ENCODE assay signal across 18 mouse cellular contexts in the genomic region with DNA sequence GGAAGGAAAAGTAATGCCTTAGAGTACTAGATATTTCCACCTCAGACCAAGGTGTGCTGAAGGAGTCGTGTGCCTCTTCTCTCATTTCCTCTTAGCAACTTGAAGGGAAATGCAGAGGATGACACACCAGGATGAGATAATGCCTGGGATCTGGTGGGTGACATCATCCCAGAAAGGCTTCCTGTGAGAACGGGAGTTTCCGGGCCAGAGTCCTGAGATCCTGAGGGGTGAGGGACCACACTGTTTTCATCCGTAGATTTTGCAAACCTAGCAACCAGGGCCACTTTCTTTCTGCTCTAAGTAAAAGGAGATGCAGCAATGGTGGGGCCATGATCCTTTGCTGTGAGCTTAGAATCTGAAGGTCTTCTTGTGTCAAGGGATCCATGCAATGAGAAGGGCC.
A peak's percentile ranks its signal among the peaks of the same experiment; 100 is the strongest.
DNase-seq lines count a peak whose midpoint lies in the region; ATAC-seq and TF ChIP-seq lines count a peak whose summit lies in the region.
"Had no signal": no experiment of that assay in that cellular context is flagged by ENCODE, and none has a peak within 500 bp of the region (broad histone marks: within the 10 kb centered on the region; RNA-seq: fewer than 3 reads in every experiment).

No protein-coding gene starts in this region.

- no peak overlapping the region for H3K4me2 ChIP-seq in heart, embryonic 12.5 days
- H3K4me2 ChIP-seq in liver, postnatal 0 days (ENCODE audit: low read depth, low read length), result no peak overlapping the region
- no peak overlapping the region for H3K4me2 ChIP-seq in lung, postnatal 0 days (replicated peaks; ENCODE audit: low read depth, low read length)
- peak overlapping the region; percentile 28 for H3K4me2 ChIP-seq in myocyte (ENCODE audit: low read depth)
- H3K4me2 ChIP-seq: embryonic facial prominence, embryonic 15.5 days; forebrain, embryonic 12.5 days; hindbrain, embryonic 12.5 days; limb, embryonic 12.5 days; midbrain, embryonic 13.5 days had no signal

- intact Hi-C loops in heart, postnatal 10 days (cut with DNase I), result loop anchor here (5.0 kb wide), 2 partner anchors 38 to 113 kb away; no protein-coding TSS in a partner anchor

- no peaks in the 10 kb centered on the region for H3K27me3 ChIP-seq in heart, embryonic 12.5 days (replicated peaks)
- no peaks in the 10 kb centered on the region for H3K27me3 ChIP-seq in liver, postnatal 0 days (ENCODE audit: insufficient read depth, low read length)
- H3K27me3 ChIP-seq in lung, postnatal 0 days (replicated peaks; ENCODE audit: insufficient read depth, low read length), result no peaks in the 10 kb centered on the region
- no peaks in the 10 kb centered on the region for H3K27me3 ChIP-seq in myocyte (ENCODE audit: control insufficient read depth, insufficient read depth, insufficient read length)
- no peaks in the 10 kb centered on the region for H3K27me3 ChIP-seq in forebrain, embryonic 10.5 days (ENCODE audit: poor library complexity, severe bottlenecking)
- H3K27me3 ChIP-seq: embryonic facial prominence, embryonic 15.5 days; forebrain, embryonic 12.5 days; hindbrain, embryonic 12.5 days; limb, embryonic 12.5 days; midbrain, embryonic 13.5 days had no signal

- peaks cover 13% of the 10 kb centered on the region for H3K4me1 ChIP-seq in heart, embryonic 12.5 days (replicated peaks)
- peaks cover 10% of the 10 kb centered on the region for H3K4me1 ChIP-seq in liver, postnatal 0 days (ENCODE audit: insufficient read depth)
- H3K4me1 ChIP-seq in lung, postnatal 0 days (ENCODE audit: insufficient read depth, low read depth, low read length), result no peaks in the 10 kb centered on the region
- no peaks in the 10 kb centered on the region; the same call in 1 of the 2 replicates for H3K4me1 ChIP-seq in forebrain, embryonic 10.5 days
- H3K4me1 ChIP-seq: embryonic facial prominence, embryonic 15.5 days; forebrain, embryonic 12.5 days; hindbrain, embryonic 12.5 days; midbrain, embryonic 13.5 days had no signal

- H3K79me2 ChIP-seq in myocyte (ENCODE audit: control insufficient read depth, insufficient read depth), result no peaks in the 10 kb centered on the region

- H3K27ac ChIP-seq in heart, embryonic 12.5 days (ENCODE audit: poor library complexity, severe bottlenecking), result no peak overlapping the region
- peak overlapping the region; percentile 84 for H3K27ac ChIP-seq in liver, postnatal 0 days (ENCODE audit: low read depth)
- H3K27ac ChIP-seq in lung, postnatal 0 days (ENCODE audit: low read length), result peak overlapping the region; percentile 77; the same call in 1 of the 2 replicates
- H3K27ac ChIP-seq in forebrain, embryonic 10.5 days, result no peak overlapping the region
- H3K27ac ChIP-seq: embryonic facial prominence, embryonic 15.5 days; forebrain, embryonic 12.5 days; heart, embryonic 10.5 days; hindbrain, embryonic 12.5 days; limb, embryonic 12.5 days; midbrain, embryonic 13.5 days had no signal

- H3K9ac ChIP-seq in heart, embryonic 12.5 days, result no peak overlapping the region
- H3K9ac ChIP-seq in liver, postnatal 0 days (replicated peaks), result no peak overlapping the region
- H3K9ac ChIP-seq in lung, postnatal 0 days (replicated peaks; ENCODE audit: low read depth), result no peak overlapping the region
- H3K9ac ChIP-seq: embryonic facial prominence, embryonic 15.5 days; forebrain, embryonic 12.5 days; hindbrain, embryonic 12.5 days; limb, embryonic 12.5 days; midbrain, embryonic 13.5 days had no signal

- WGBS in heart, embryonic 12.5 days, result 38% methylated on average over 4 of the region's 4 CpGs
- WGBS in liver, postnatal 0 days (ENCODE audit: insufficient replicate concordance), result 44% methylated on average over 4 of the region's 4 CpGs
- 48% methylated on average over 4 of the region's 4 CpGs for WGBS in lung, postnatal 0 days
- 88% methylated on average over 4 of the region's 4 CpGs for WGBS in forebrain, embryonic 10.5 days

- no peaks in the 10 kb centered on the region for H3K9me3 ChIP-seq in heart, embryonic 12.5 days (replicated peaks)
- no peaks in the 10 kb centered on the region for H3K9me3 ChIP-seq in liver, postnatal 0 days (ENCODE audit: low read length)
- H3K9me3 ChIP-seq in lung, postnatal 0 days (ENCODE audit: low read length), result no peaks in the 10 kb centered on the region
- no peaks in the 10 kb centered on the region for H3K9me3 ChIP-seq in forebrain, embryonic 10.5 days
- H3K9me3 ChIP-seq: embryonic facial prominence, embryonic 15.5 days; forebrain, embryonic 12.5 days; heart, embryonic 10.5 days; hindbrain, embryonic 12.5 days; limb, embryonic 12.5 days; midbrain, embryonic 13.5 days had no signal

- peak; percentile 31 to 38 for DNase-seq in heart, postnatal 10 days
- no peak for DNase-seq in liver, postnatal 0 days
- DNase-seq in liver, result no peak
- peak; percentile 50 for DNase-seq in lung, postnatal 0 days (ENCODE audit: low spot score)
- no peak for DNase-seq in forebrain, embryonic 10.5 days (ENCODE audit: extremely low spot score, low spot score)
- DNase-seq: cerebellum, postnatal 10 days; embryo, embryonic 11 days; gastrocnemius, postnatal 14 days; thymus, postnatal 36 days had no signal

- ATAC-seq in heart, embryonic 12.5 days (ENCODE audit: insufficient number of reproducible peaks, low FRiP score), result no peak
- no peak for ATAC-seq in liver, postnatal 0 days
- peak; percentile 85 for ATAC-seq in lung, postnatal 0 days
- ATAC-seq: inflammation-experienced regulatory T-cells, adult 6 months; midbrain, embryonic 13.5 days had no signal

- TF ChIP-seq POLR2A in myocyte (IDR thresholded peaks at IDR 0.05; ENCODE audit: insufficient read length, low read depth), result no peak

- no peak for TF ChIP-seq CTCF in liver, postnatal 0 days (IDR thresholded peaks at IDR 0.05; ENCODE audit: low read depth)
- TF ChIP-seq CTCF in lung, postnatal 0 days (IDR thresholded peaks at IDR 0.05), result no peak

- H3ac ChIP-seq in myocyte (ENCODE audit: control insufficient read depth, insufficient read length), result no peak overlapping the region

- no peaks in the 10 kb centered on the region for H3K36me3 ChIP-seq in heart, embryonic 12.5 days
- H3K36me3 ChIP-seq in liver, postnatal 0 days (replicated peaks; ENCODE audit: insufficient read depth, low read length), result no peaks in the 10 kb centered on the region
- no peaks in the 10 kb centered on the region for H3K36me3 ChIP-seq in lung, postnatal 0 days (ENCODE audit: insufficient read depth, low read length)
- H3K36me3 ChIP-seq in myocyte (ENCODE audit: control insufficient read depth, insufficient read depth), result no peaks in the 10 kb centered on the region
- no peaks in the 10 kb centered on the region for H3K36me3 ChIP-seq in forebrain, embryonic 10.5 days (replicated peaks)
- H3K36me3 ChIP-seq: embryonic facial prominence, embryonic 15.5 days; forebrain, embryonic 12.5 days; heart, embryonic 10.5 days; hindbrain, embryonic 12.5 days; limb, embryonic 12.5 days; midbrain, embryonic 13.5 days had no signal

- TF ChIP-seq EP300 in liver, postnatal 0 days (IDR thresholded peaks at IDR 0.05; ENCODE audit: low read depth), result no peak
- peak; percentile 70 for TF ChIP-seq EP300 in lung, postnatal 0 days (IDR thresholded peaks at IDR 0.05)

- no peak overlapping the region for H3K4me3 ChIP-seq in heart, embryonic 12.5 days
- no peak overlapping the region for H3K4me3 ChIP-seq in liver, postnatal 0 days (ENCODE audit: low read depth, low read length)
- no peak overlapping the region for H3K4me3 ChIP-seq in lung, postnatal 0 days (ENCODE audit: low read depth, low read length)
- no peak overlapping the region for H3K4me3 ChIP-seq in myocyte
- H3K4me3 ChIP-seq in forebrain, embryonic 10.5 days, result no peak overlapping the region
- H3K4me3 ChIP-seq: embryonic facial prominence, embryonic 15.5 days; forebrain, embryonic 12.5 days; heart, embryonic 10.5 days; hindbrain, embryonic 12.5 days; limb, embryonic 12.5 days; midbrain, embryonic 13.5 days had no signal

TF ChIP-seq in myocyte, 11 proteins besides CTCF, POLR2A, EP300 and RAD21:
- TF ChIP-seq E2F4 (IDR thresholded peaks at IDR 0.05; ENCODE audit: insufficient read depth) (no peak), POLR2AphosphoS2 (IDR thresholded peaks at IDR 0.05; ENCODE audit: insufficient read length, low read depth) (no peak), MAX (IDR thresholded peaks at IDR 0.05; ENCODE audit: low read depth) (no peak), TCF12 (IDR thresholded peaks at IDR 0.05; ENCODE audit: insufficient read depth, poor library complexity, severe bottlenecking) (no peak), TCF3 (IDR thresholded peaks at IDR 0.05; ENCODE audit: insufficient read length, low read depth) (no peak), MYOD1 (IDR thresholded peaks at IDR 0.05; ENCODE audit: control insufficient read depth in 1 of 3, insufficient read length in 2 of 3, low read depth in 2 of 3) (no peak), USF1 (IDR thresholded peaks at IDR 0.05; ENCODE audit: low read depth) (no peak), MYOG (IDR thresholded peaks at IDR 0.05; ENCODE audit: control insufficient read depth in 1 of 3, insufficient read depth in 1 of 3, insufficient read length in 2 of 3, low read depth in 2 of 3) (no peak), REST (IDR thresholded peaks at IDR 0.05; ENCODE audit: insufficient read depth, insufficient read length) (no peak), SRF (IDR thresholded peaks at IDR 0.05; ENCODE audit: control insufficient read depth, insufficient read length, low read depth) (no peak)

Comparison
In these comparisons a context has a peak if more than half of its experiments do, and no peak if none do; other contexts are left out.
1. DNase-seq: peak in heart, postnatal 10 days (2 of 2) and lung, postnatal 0 days (single experiment); none in liver, postnatal 0 days (single experiment), liver (single experiment) and forebrain, embryonic 10.5 days (single experiment).
2. H3K27ac ChIP-seq: peak in liver, postnatal 0 days (single experiment) and lung, postnatal 0 days (single experiment); none in heart, embryonic 12.5 days (single experiment) and forebrain, embryonic 10.5 days (single experiment).